Mouse (Mus musculus) forebrain, embryonic 11.5 days (tissue): Measurements from ENCODE around the gene Gm10801. TPM values are rescaled to one million over a fixed set of nuclear protein-coding genes. Genes with fewer than 3 reads are reported as not detected.
"Not testable (repeated sequence)": the region's sequence is repeated elsewhere in the genome, so short reads cannot be mapped to it uniquely, and the experiment has no call there.

Experiments
- ATAC-seq: fragments of 200-750 bp; cut with Nextera tagmentation; replicated peaks from 2 replicates; pipeline ENCODE4 v1.8.0; 2017; ENCODE audit warnings: moderate TSS enrichment; ENCODE audit not compliant: low FRiP score
- DNase-seq: peaks from one replicate; pipeline ENCODE4 v3.0.0-alpha.2; 2017; ENCODE audit warnings: low spot score
- H3K27ac ChIP-seq: fragments of 300-500 bp; sonication (generic); 2 replicates; pipeline ENCODE4 v1.5.1; 2014; ENCODE audit warnings: low read depth, low read length
- H3K27me3 ChIP-seq: fragments of 300-500 bp; sonication (generic); 2 replicates; pipeline ENCODE4 v1.6.1; 2014; ENCODE audit warnings: mild to moderate bottlenecking, low read length, mixed read lengths; ENCODE audit not compliant: control insufficient read depth, insufficient read depth
- H3K36me3 ChIP-seq: fragments of 300-500 bp; sonication (generic); 2 replicates; pipeline ENCODE4 v1.6.1; 2014; ENCODE audit warnings: mild to moderate bottlenecking, low read length, moderate library complexity, mixed read lengths; ENCODE audit not compliant: control insufficient read depth, insufficient read depth
- H3K4me1 ChIP-seq: fragments of 300-500 bp; sonication (generic); replicated peaks from 2 replicates; pipeline ENCODE4 v1.6.1; 2014; ENCODE audit warnings: low read length, mixed read lengths; ENCODE audit not compliant: control insufficient read depth, insufficient read depth
- H3K4me2 ChIP-seq: fragments of 300-500 bp; sonication (generic); 2 replicates; pipeline ENCODE4 v1.6.1; 2014; ENCODE audit warnings: low read depth, mild to moderate bottlenecking, low read length, moderate library complexity, mixed read lengths; ENCODE audit not compliant: severe bottlenecking
- H3K4me3 ChIP-seq: fragments of 300-500 bp; sonication (generic); 2 replicates; pipeline ENCODE4 v1.5.1; 2014; ENCODE audit warnings: low read depth, low read length
- H3K9ac ChIP-seq: fragments of 300-500 bp; sonication (generic); 2 replicates; pipeline ENCODE4 v1.6.1; 2014; ENCODE audit warnings: low read length
- H3K9me3 ChIP-seq: fragments of 300-500 bp; sonication (generic); 2 replicates; pipeline ENCODE4 v1.6.1; 2016; ENCODE audit warnings: low read length, mixed read lengths; ENCODE audit not compliant: control insufficient read depth
- WGBS: fragments of 180-500 bp; shearing (Covaris S2); extraction: QIAGEN DNeasy Blood & Tissue Kit; methylation state at CpG from one replicate; pipeline ENCODE4 v1.1.7; 2014; 5-methylcytosine and 5-hydroxymethylcytosine counted together
- polyA plus RNA-seq: library from polyadenylated mRNA; unstranded; fragments of >200 nt; fragmentation: Nextera tagmentation; extraction: Ambion mirVana; gene quantifications from 2 replicates; pipeline ENCODE4 v1.2.1, GENCODE M21; 2014

Gm10801 gene
- polyA plus RNA-seq, result not detected in 2 replicates

DNA sequence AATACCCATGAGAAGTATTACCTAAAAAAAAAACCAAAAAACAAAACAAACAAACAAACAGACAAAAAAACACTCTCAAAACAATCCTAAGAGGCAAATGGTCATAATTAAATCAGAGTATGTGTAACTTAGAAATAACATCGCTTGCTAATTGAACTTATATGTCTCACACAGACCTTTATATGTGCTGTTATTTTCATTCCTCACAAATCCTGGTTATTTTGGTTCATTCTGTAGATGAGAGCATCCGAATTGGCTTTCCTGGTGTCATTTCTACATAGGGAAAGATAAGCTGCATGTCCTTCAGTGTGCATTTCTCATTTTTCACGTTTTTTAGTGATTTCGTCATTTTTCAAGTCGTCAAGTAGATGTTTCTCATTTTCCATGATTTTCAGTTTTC lies at the start of gene Gm10801:
TSS of gene Gm10801 (plus strand) at position 301 of the 400 bp plus-strand sequence.
- H3K9ac ChIP-seq, DNase-seq, H3K4me2 ChIP-seq, H3K27me3 ChIP-seq, H3K4me3 ChIP-seq, H3K9me3 ChIP-seq, H3K36me3 ChIP-seq, H3K27ac ChIP-seq, ATAC-seq, H3K4me1 ChIP-seq: not testable (repeated sequence)
- 77% methylated on average over 4 of the region's 5 CpGs for WGBS

DNA sequence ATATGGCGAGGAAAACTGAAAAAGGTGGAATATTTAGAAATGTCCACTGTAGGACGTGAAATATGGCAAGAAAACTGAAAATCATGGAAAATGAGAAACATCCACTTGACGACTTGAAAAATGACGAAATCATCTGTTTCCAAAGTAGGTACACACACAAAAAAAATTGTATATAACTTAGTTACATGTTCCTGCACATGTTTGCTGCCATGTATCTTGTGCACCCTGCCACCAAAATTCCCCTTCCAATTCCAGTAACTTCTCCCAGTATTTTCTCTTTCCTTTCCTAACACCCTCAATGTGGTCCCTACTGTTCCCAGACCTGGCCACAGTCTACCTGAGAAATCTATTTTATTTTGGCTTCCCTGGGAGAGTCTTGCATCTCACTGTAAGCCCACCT lies 5.2 kb downstream of the Gm10801 start, which contains the start of gene Gm10800:
TSS of gene Gm10800 (minus strand) at position 101 of the 400 bp plus-strand sequence.
- H3K9ac ChIP-seq, DNase-seq, H3K36me3 ChIP-seq, H3K4me2 ChIP-seq, H3K4me3 ChIP-seq, H3K27me3 ChIP-seq, ATAC-seq, H3K27ac ChIP-seq, H3K4me1 ChIP-seq, H3K9me3 ChIP-seq: not testable (repeated sequence)
- WGBS, result 84% methylated on average over 4 of the region's 4 CpGs

DNA sequence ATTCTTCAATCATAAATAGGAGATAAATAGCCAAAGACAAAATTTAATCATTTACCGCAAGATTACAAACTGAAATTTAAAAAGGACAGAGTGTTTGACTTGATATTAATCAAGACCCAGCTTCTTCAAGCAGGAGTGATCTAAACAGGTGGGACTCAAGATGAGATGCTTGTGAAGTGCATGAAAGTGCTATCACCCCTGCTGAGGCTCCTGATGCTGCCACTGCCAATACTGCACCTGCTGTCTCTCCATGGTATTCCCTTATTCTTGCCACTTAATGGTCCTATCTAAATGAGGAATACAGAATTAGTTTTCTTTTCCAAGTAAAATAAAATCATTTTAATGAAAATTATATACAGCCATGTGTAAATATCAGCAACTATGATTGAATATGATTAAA lies 35.5 kb downstream of the Gm10801 start:
- 100% methylated on average over 1 of the region's 1 CpGs for WGBS
- H3K9ac ChIP-seq, result no peak overlapping the region
- H3K4me1 ChIP-seq, result no peaks in the 10 kb centered on the region
- no peak overlapping the region for H3K4me2 ChIP-seq
- no peaks in the 10 kb centered on the region for H3K9me3 ChIP-seq
- ATAC-seq (no peak), DNase-seq (no peak)
- no peak overlapping the region for H3K4me3 ChIP-seq
- H3K27ac ChIP-seq, result no peak overlapping the region
- no peaks in the 10 kb centered on the region for H3K36me3 ChIP-seq
- no peaks in the 10 kb centered on the region for H3K27me3 ChIP-seq

Other genes with a start within 250 kb of the Gm10801 start
- 0.59 and 1.2 TPM in 2 replicates for gene Gm10800, start 5.1 kb downstream of the Gm10801 start, polyA plus RNA-seq